Mouse (Mus musculus) cerebellum, adult 2 months (tissue): ENCODE results near the gene Traip.

Source experiments
- CTCF ChIP-seq: fragments of 200-500 bp; IDR thresholded peaks from 2 replicates; pipeline ENCODE4 v1.5.1; 2011; ENCODE audit warnings: low read depth, mild to moderate bottlenecking, control low read depth, low read length, moderate library complexity, borderline replicate concordance; ENCODE audit not compliant: insufficient read depth
- POLR2A ChIP-seq: fragments of 200-500 bp; IDR thresholded peaks from 2 replicates; pipeline ENCODE4 v1.6.1; 2011; ENCODE audit warnings: low read length, control low read depth, borderline replicate concordance; ENCODE audit not compliant: insufficient read depth

- TF ChIP-seq POLR2A: no peak
- TF ChIP-seq CTCF: no peak
Observed at GRCm38 (mm10) chr9:108017127-108017526, 67.2 kb downstream of the Traip start.
